8 mouse cellular contexts compared by ENCODE assay signal in genomic region chr14:79586499-79587138, GRCm38 (mm10). TPM values are rescaled to one million over a fixed set of nuclear protein-coding genes. Genes with fewer than 3 reads are reported as not detected.
A peak's percentile ranks its signal among the peaks of the same experiment; 100 is the strongest.
DNase-seq lines count a peak whose midpoint lies in the region; ATAC-seq lines count a peak whose summit lies in the region.

No protein-coding gene starts in this region.

- H3K9ac ChIP-seq in forebrain, embryonic 13.5 days = peak overlapping the region; percentile 75
- peak overlapping the region; percentile 79 for H3K9ac ChIP-seq in liver, embryonic 13.5 days

- DNase-seq in 416B (ENCODE audit: low read depth) (peak; percentile 27), MN1 (ENCODE audit: low spot score) (no peak)
- DNase-seq in liver, embryonic 13.5 days = no peak
- no peak for DNase-seq in layer of hippocampus, postnatal 10 days (ENCODE audit: low spot score in 2 of 2)

- no peaks in the 10 kb centered on the region for H3K9me3 ChIP-seq in erythroblast, embryonic 14.5 days (ENCODE audit: control insufficient read depth, low read length)
- H3K9me3 ChIP-seq in forebrain, embryonic 13.5 days (replicated peaks) = no peaks in the 10 kb centered on the region
- no peaks in the 10 kb centered on the region for H3K9me3 ChIP-seq in liver, embryonic 13.5 days (replicated peaks)

- H3K36me3 ChIP-seq in erythroblast, embryonic 14.5 days (ENCODE audit: control insufficient read depth) = peaks cover 24% of the 10 kb centered on the region
- no peaks in the 10 kb centered on the region; the same call in 1 of the 2 replicates for H3K36me3 ChIP-seq in forebrain, embryonic 13.5 days (ENCODE audit: poor library complexity, severe bottlenecking)
- H3K36me3 ChIP-seq in liver, embryonic 13.5 days = peaks cover 12% of the 10 kb centered on the region

- no peak for ATAC-seq in erythroblast, adult 5-6 weeks (replicated peaks; ENCODE audit: low FRiP score, poor library complexity, severe bottlenecking)
- no peak for ATAC-seq in forebrain, embryonic 13.5 days
- ATAC-seq in liver, embryonic 13.5 days (ENCODE audit: low read depth) = no peak
- no peak for ATAC-seq in megakaryocyte-erythroid progenitor cell, adult 5-6 weeks (replicated peaks; ENCODE audit: low FRiP score, low TSS enrichment, poor library complexity, severe bottlenecking)

- WGBS in forebrain, embryonic 13.5 days = 35% methylated on average over 16 of the region's 16 CpGs
- 21% methylated on average over 16 of the region's 16 CpGs for WGBS in liver, embryonic 13.5 days (ENCODE audit: insufficient replicate concordance)

- peak overlapping the region; percentile 73 for H3K4me2 ChIP-seq in forebrain, embryonic 13.5 days
- peak overlapping the region; percentile 87 for H3K4me2 ChIP-seq in liver, embryonic 13.5 days

- peak overlapping the region; percentile 93 for H3K4me3 ChIP-seq in erythroblast, embryonic 14.5 days (replicated peaks)
- H3K4me3 ChIP-seq in forebrain, embryonic 13.5 days = peak overlapping the region; percentile 70
- H3K4me3 ChIP-seq in liver, embryonic 13.5 days (replicated peaks) = peak overlapping the region; percentile 70

- peak overlapping the region; percentile 95 for H3K27ac ChIP-seq in forebrain, embryonic 13.5 days
- H3K27ac ChIP-seq in liver, embryonic 13.5 days = peak overlapping the region; percentile 80

- H3K4me1 ChIP-seq in erythroblast, embryonic 14.5 days (ENCODE audit: control insufficient read depth) = peaks cover 33% of the 10 kb centered on the region
- H3K4me1 ChIP-seq in forebrain, embryonic 13.5 days = peaks cover 25% of the 10 kb centered on the region
- peaks cover 31% of the 10 kb centered on the region for H3K4me1 ChIP-seq in liver, embryonic 13.5 days (replicated peaks)

- H3K27me3 ChIP-seq in erythroblast, embryonic 14.5 days (ENCODE audit: control insufficient read depth) = no peaks in the 10 kb centered on the region
- H3K27me3 ChIP-seq in forebrain, embryonic 13.5 days = no peaks in the 10 kb centered on the region
- H3K27me3 ChIP-seq in liver, embryonic 13.5 days = no peaks in the 10 kb centered on the region

RNA-seq across cellular contexts. Expression of gene Sugt1, which starts 0.9 kb away (rescaled TPM):
- polyA plus RNA-seq in erythroblast, embryonic 14.5 days (2012) = 0.12 and 0.28 TPM in 2 replicates
- 46.9 and 56.4 TPM in 2 replicates for total RNA-seq in erythroblast, adult 5-6 weeks (2015; ENCODE audit: low replicate concordance)
- 30.9 and 44.0 TPM in 2 replicates for total RNA-seq in erythroblast, adult 5-6 weeks (2017; ENCODE audit: low replicate concordance)
- 135 and 146 TPM in 2 replicates for polyA plus RNA-seq in forebrain, embryonic 13.5 days (2015; fragmentation: Nextera tagmentation; extraction: Ambion mirVana)
- polyA plus RNA-seq in liver, embryonic 13.5 days (2015; fragmentation: Nextera tagmentation; extraction: Ambion mirVana) = 53.6 and 62.6 TPM in 2 replicates
- 76.0 and 94.6 TPM in 2 replicates for total RNA-seq in megakaryocyte-erythroid progenitor cell, adult 5-6 weeks (2014; fragmentation: Nextera tagmentation)
- total RNA-seq in megakaryocyte-erythroid progenitor cell, adult 5-6 weeks (2017) = 121 and 127 TPM in 2 replicates
- total RNA-seq in layer of hippocampus, postnatal 10 days (2021) = 10 to 100 TPM; 89.6 to 95.4 TPM
